Mouse (Mus musculus) E14TG2a.4 (cell line): ENCODE results near the gene Ahctf1.

ENCODE experiments used
- H3K27me3 ChIP-seq: 2 replicates; pipeline ENCODE4 v1.6.1; 2014; ENCODE audit warnings: low read length, control low read depth; ENCODE audit not compliant: insufficient read depth
- H3K36me3 ChIP-seq: 2 replicates; pipeline ENCODE4 v1.6.1; 2014; ENCODE audit warnings: low read length, control low read depth; ENCODE audit not compliant: insufficient read depth
- H3K4me1 ChIP-seq: replicated peaks from 2 replicates; pipeline ENCODE4 v1.6.1; 2014; ENCODE audit warnings: low read depth, low read length, control low read depth
- H3K4me3 ChIP-seq: replicated peaks from 2 replicates; pipeline ENCODE4 v1.5.1; 2014; ENCODE audit warnings: mild to moderate bottlenecking, low read length
- H3K9me3 ChIP-seq: 2 replicates; pipeline ENCODE4 v1.6.1; 2014; ENCODE audit warnings: low read length, control low read depth
- CTCF ChIP-seq: conservative IDR thresholded peaks from 2 replicates; pipeline ENCODE4 v1.5.1; 2014; ENCODE audit warnings: low read length
- NANOG ChIP-seq: IDR thresholded peaks from 2 replicates; pipeline ENCODE4 v1.6.1; 2014; ENCODE audit warnings: borderline replicate concordance, low read length, mixed read lengths
- POU5F1 ChIP-seq: IDR thresholded peaks from 2 replicates; pipeline ENCODE4 v1.6.1; 2014; ENCODE audit warnings: low read length, borderline replicate concordance

Gene Ahctf1

DNA sequence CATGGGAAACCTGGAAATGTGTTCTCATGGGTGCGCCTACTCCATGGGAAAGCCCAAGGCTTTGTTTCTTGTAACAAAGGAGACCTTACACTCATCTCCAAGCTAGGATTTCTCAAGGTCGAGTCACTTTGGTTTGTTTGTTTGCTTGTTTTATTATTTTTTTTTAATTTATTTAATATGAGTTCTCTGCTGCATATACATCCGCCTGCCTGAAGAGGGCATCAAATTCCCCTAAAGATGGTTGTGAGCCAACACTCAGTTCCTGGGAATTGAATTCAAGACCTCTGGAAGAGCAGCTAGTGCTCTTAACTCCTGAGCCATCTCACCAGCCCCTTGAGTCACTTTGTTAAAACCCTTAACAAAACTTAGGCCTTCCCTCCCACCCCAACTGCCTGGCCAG is 90.1 kb downstream of the Ahctf1 start:
- H3K4me3 ChIP-seq: no peak overlapping the region
- TF ChIP-seq CTCF (peak; percentile 27), POU5F1 (no peak)
- no peaks in the 10 kb centered on the region for H3K36me3 ChIP-seq
- peaks cover 5% of the 10 kb centered on the region; the same call in 1 of the 2 replicates for H3K4me1 ChIP-seq
- H3K9me3 ChIP-seq: peaks cover 26% of the 10 kb centered on the region
- H3K27me3 ChIP-seq: peaks cover 6% of the 10 kb centered on the region; the same call in 1 of the 2 replicates

DNA sequence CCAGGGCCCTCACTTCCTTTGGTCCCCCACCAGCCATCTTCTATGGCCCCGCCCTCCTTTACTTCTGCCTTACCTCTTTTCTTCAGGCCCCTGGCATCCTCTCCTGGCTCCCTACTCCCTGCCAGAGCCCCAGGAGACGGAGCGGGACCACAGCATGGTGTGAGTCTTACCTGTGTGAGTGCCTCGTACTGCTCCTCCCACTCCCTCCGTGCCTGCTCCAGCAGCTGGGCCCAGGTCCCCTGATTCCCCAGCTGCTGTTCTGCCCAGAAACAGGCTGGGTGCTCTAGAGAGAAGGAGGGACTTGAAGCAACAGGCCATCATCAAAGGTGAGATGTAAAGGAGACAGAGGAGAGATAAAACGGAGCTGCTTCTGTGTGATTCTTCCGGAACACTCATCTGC is 90.8 kb downstream of the Ahctf1 start:
- H3K4me3 ChIP-seq: peak overlapping the region; percentile 46; the same call in 1 of the 2 replicates

DNA sequence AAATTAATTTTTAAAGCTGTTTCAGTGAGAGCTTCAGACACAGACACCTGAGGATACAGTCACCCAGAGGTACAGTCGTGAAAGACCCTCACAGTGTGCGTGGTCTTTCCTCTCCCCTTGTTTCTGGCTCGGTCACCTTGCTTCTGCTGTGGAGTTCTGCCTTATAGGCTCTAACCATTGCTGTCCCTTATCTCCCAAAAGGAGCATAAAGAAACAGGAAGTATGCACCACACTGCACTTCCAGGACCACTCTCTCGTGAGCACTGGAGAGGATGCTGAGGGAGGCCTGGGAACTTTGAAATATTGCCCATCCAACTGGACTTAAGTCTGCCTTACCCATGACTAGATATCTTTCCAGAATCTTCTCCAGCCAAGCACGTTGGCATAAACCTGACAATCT is 92.7 kb downstream of the Ahctf1 start:
- Histone ChIP-seq H3K27me3 (peaks cover 13% of the 10 kb centered on the region; the same call in 1 of the 2 replicates), H3K4me1 (peaks cover 5% of the 10 kb centered on the region; the same call in 1 of the 2 replicates), H3K36me3 (no peaks in the 10 kb centered on the region), H3K4me3 (no peak overlapping the region), H3K9me3 (peaks cover 11% of the 10 kb centered on the region)
- no peak for TF ChIP-seq NANOG
- no peak for TF ChIP-seq CTCF
- no peak for TF ChIP-seq POU5F1

More for the DNA sequence above, 90.8 kb downstream of the Ahctf1 start:
- Histone ChIP-seq H3K27me3 (peaks cover 6% of the 10 kb centered on the region; the same call in 1 of the 2 replicates), H3K4me1 (peaks cover 5% of the 10 kb centered on the region; the same call in 1 of the 2 replicates), H3K36me3 (no peaks in the 10 kb centered on the region), H3K9me3 (peaks cover 23% of the 10 kb centered on the region)
- TF ChIP-seq NANOG: no peak

DNA sequence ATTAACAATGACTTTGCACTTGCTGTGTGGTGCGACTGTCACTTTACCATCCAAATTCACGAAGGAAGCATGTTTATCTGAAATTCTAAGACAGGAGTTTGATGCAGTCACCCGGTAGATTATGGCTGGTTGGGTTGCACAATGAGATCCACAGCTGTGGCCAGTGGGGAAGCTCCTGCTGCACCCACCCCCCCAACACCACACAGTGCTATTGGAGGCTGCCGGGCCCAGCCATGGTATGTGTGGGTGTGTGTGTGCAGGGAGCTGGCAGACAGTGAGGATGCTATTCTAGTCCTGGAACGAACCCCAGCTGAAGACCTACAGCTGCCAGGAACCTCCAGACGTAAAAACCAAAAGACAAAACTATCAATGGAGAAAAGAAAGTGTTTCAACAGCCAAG is 94.1 kb downstream of the Ahctf1 start:
- H3K27me3 ChIP-seq: peaks cover 13% of the 10 kb centered on the region; the same call in 1 of the 2 replicates
- peaks cover 5% of the 10 kb centered on the region; the same call in 1 of the 2 replicates for H3K4me1 ChIP-seq
- H3K36me3 ChIP-seq: no peaks in the 10 kb centered on the region
- TF ChIP-seq CTCF: no peak
- no peak for TF ChIP-seq POU5F1
- TF ChIP-seq NANOG: no peak
- H3K9me3 ChIP-seq: peaks cover 6% of the 10 kb centered on the region; the same call in 1 of the 2 replicates
- H3K4me3 ChIP-seq: no peak overlapping the region

DNA sequence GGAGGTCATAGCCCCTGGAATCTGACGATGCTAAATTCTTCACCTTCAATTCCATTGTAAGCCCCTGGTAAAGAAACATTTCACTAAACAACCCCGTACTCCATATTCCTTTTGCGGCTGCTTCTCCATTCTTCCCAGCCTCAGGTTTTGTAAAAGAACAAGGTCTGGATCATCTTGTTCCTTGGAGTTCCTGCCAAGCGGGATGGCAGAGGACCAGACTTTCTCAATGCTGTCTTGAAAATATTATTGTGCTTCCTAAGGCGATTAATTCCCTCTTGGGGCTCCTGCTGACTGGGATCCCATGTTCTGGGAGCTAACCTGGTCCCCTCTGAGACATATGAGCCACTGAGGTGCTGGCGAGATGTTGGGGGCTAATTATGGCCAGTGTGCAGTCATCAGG is 98.3 kb downstream of the Ahctf1 start:
- 0 out of 2 replicates have a peak, but pooled peaks cover 6% of the 10 kb centered on the region for H3K27me3 ChIP-seq
- H3K9me3 ChIP-seq: peaks cover 6% of the 10 kb centered on the region; the same call in 1 of the 2 replicates
- TF ChIP-seq POU5F1 (no peak), CTCF (no peak), NANOG (no peak)
- H3K4me3 ChIP-seq: no peak overlapping the region
- H3K4me1 ChIP-seq: 0 out of 2 replicates have a peak, but pooled peaks cover 5% of the 10 kb centered on the region
- no peaks in the 10 kb centered on the region for H3K36me3 ChIP-seq

DNA sequence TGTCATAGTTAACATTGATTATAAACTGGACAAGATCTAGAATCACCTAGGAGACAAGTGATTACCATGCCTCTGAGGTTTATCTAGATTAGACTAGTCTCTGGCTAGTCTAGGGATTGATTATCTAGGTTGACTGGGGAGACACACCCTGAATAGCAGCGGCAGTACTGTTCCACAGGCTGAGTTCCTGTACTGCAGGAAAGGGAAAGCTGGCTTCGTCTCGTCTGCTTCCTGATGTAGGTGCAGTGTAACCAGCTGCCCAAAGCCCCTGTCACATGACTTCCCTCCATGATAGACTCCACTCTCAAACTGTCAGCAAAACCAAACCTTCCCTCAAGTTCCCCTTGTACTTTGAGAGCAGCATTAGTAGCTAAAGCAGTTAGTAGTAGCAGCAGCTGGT is 99.3 kb downstream of the Ahctf1 start:
- H3K36me3 ChIP-seq: no peaks in the 10 kb centered on the region
- 0 out of 2 replicates have a peak, but pooled peaks cover 5% of the 10 kb centered on the region for H3K4me1 ChIP-seq
- no peak overlapping the region for H3K4me3 ChIP-seq
- H3K9me3 ChIP-seq: peaks cover 6% of the 10 kb centered on the region; the same call in 1 of the 2 replicates
- H3K27me3 ChIP-seq: 0 out of 2 replicates have a peak, but pooled peaks cover 7% of the 10 kb centered on the region
- TF ChIP-seq POU5F1 (no peak), NANOG (no peak), CTCF (no peak)
